Mouse (Mus musculus) lung, embryonic 16.5 days (tissue): ENCODE measurements around the gene Ppm1l. TPM values are rescaled to one million over a fixed set of nuclear protein-coding genes. Genes with fewer than 3 reads are reported as not detected.

Experiments
- ATAC-seq: fragments of 200-750 bp; cut with Nextera tagmentation; 2 replicates; pipeline ENCODE4 v1.8.0; 2017; ENCODE audit warnings: low read depth, mild to moderate bottlenecking, moderate library complexity
- H3K27ac ChIP-seq: fragments of 300-500 bp; sonication (generic); 2 replicates; pipeline ENCODE4 v1.5.1; 2014; ENCODE audit warnings: mild to moderate bottlenecking, control low read depth, low read length
- H3K27me3 ChIP-seq: fragments of 300-500 bp; sonication (generic); 2 replicates; pipeline ENCODE4 v1.6.1; 2014; ENCODE audit warnings: low read depth, low read length, mixed read lengths; ENCODE audit not compliant: control insufficient read depth, insufficient read depth
- H3K36me3 ChIP-seq: fragments of 300-500 bp; sonication (generic); 2 replicates; pipeline ENCODE4 v1.6.1; 2014; ENCODE audit warnings: low read length; ENCODE audit not compliant: control insufficient read depth, insufficient read depth
- H3K4me1 ChIP-seq: fragments of 300-500 bp; sonication (generic); replicated peaks from 2 replicates; pipeline ENCODE4 v1.6.1; 2014; ENCODE audit warnings: low read length, mixed read lengths; ENCODE audit not compliant: control insufficient read depth, insufficient read depth
- H3K4me2 ChIP-seq: fragments of 300-500 bp; sonication (generic); 2 replicates; pipeline ENCODE4 v1.6.1; 2014; ENCODE audit warnings: low read depth, low read length, control low read depth
- H3K4me3 ChIP-seq: fragments of 300-500 bp; sonication (generic); 2 replicates; pipeline ENCODE4 v1.5.1; 2014; ENCODE audit warnings: mild to moderate bottlenecking, low read length, control low read depth
- H3K9ac ChIP-seq: fragments of 300-500 bp; sonication (generic); 2 replicates; pipeline ENCODE4 v1.6.1; 2014; ENCODE audit warnings: low read length, control low read depth
- H3K9me3 ChIP-seq: fragments of 300-500 bp; sonication (generic); 2 replicates; pipeline ENCODE4 v1.6.1; 2016; ENCODE audit warnings: low read length; ENCODE audit not compliant: control insufficient read depth
- WGBS: fragments of 180-500 bp; shearing (Covaris S2); extraction: QIAGEN DNeasy Blood & Tissue Kit; methylation state at CpG from one replicate; pipeline ENCODE4 v1.1.7; 2014; 5-methylcytosine and 5-hydroxymethylcytosine counted together
- polyA plus RNA-seq: library from polyadenylated mRNA; unstranded; fragments of >200 nt; fragmentation: Nextera tagmentation; extraction: Ambion mirVana; gene quantifications from 2 replicates; pipeline ENCODE4 v1.2.1, GENCODE M21; 2015

The Ppm1l gene
- polyA plus RNA-seq, 1 experiment from 2014 or later: 6.0 TPM

GRCm38 (mm10) chr3:69522270-69522669, 205.6 kb downstream of the Ppm1l start:
- H3K27ac ChIP-seq: no peak overlapping the region
- H3K27me3 ChIP-seq: no peaks in the 10 kb centered on the region
- no peaks in the 10 kb centered on the region for H3K9me3 ChIP-seq
- ATAC-seq: no peak
- H3K36me3 ChIP-seq: no peaks in the 10 kb centered on the region
- H3K4me1 ChIP-seq: peaks cover 8% of the 10 kb centered on the region; the same call in 1 of the 2 replicates
- no peak overlapping the region for H3K4me2 ChIP-seq
- H3K9ac ChIP-seq: no peak overlapping the region
- 90% methylated on average over 3 of the region's 3 CpGs for WGBS
- no peak overlapping the region for H3K4me3 ChIP-seq

DNA sequence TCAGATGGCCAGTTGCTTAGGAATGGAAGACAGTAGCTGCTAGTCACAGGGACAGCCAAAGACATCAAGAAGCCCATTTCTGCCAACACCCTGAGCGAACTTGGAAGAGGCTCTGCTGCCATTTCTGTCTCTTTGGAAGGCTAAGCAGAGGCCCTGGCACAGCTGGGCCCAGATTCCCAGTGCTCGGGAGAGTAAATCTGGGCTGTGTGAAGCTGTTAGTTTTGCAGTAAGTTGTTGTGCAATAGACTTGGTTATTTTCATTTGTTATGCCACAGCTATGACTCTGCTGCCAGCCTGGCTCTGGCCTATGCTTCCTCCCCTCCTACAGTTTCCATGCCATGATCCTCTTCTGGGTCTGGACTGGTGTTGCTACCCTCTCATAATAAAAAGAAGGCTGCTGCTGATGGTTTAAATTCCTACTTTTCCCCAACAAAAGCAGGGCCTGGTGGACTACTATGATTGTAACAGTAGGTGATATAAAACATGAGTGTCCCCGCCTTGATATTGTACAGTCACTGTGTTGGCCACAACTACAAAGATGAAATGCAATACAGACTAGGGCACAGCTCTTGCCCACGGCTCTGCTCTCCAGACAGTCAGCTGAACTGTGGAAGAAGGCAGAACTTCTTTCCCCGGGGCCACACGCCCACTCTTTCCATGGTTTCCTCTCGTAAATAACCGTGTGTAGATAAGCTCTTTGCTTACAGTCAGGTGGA, 207.9 kb downstream of the Ppm1l start:
- Histone ChIP-seq H3K27me3 (no peaks in the 10 kb centered on the region), H3K27ac (no peak overlapping the region), H3K36me3 (no peaks in the 10 kb centered on the region), H3K9me3 (no peaks in the 10 kb centered on the region), H3K9ac (no peak overlapping the region), H3K4me1 (peaks cover 8% of the 10 kb centered on the region; the same call in 1 of the 2 replicates), H3K4me2 (no peak overlapping the region), H3K4me3 (no peak overlapping the region)
- ATAC-seq: peak; percentile 24; the same call in 1 of the 2 replicates
- WGBS: 58% methylated on average over 8 of the region's 8 CpGs

DNA sequence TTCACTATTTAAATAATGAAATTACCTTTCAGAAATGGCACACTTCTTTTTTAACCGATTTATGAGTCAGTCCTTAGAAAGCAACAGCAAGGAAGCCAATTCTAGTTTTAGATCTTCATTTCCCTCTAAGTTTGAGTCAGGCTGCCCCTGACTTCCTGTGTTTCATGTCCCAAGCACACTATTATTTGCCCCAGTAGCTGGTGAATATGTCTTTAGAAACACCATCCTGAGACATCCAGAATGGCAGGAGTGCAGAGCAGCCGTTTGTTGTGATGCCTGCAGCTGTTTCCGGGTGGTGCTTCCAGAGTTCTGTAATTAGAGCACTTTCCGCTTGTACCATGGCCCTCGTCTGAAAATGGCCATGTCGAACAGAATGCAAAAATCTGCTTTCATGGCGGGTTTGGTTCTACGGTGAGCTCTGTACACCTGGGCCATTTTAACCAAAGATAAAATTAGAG, 208.4 kb downstream of the Ppm1l start:
- Histone ChIP-seq H3K4me2 (no peak overlapping the region), H3K4me3 (no peak overlapping the region), H3K27me3 (no peaks in the 10 kb centered on the region), H3K9me3 (no peaks in the 10 kb centered on the region), H3K27ac (no peak overlapping the region), H3K9ac (no peak overlapping the region), H3K36me3 (no peaks in the 10 kb centered on the region), H3K4me1 (peaks cover 8% of the 10 kb centered on the region; the same call in 1 of the 2 replicates)
- no peak for ATAC-seq
- 62% methylated on average over 8 of the region's 8 CpGs for WGBS

- no peaks in the 10 kb centered on the region for H3K9me3 ChIP-seq
- H3K27me3 ChIP-seq: no peaks in the 10 kb centered on the region
- no peak overlapping the region for H3K9ac ChIP-seq
- peaks cover 8% of the 10 kb centered on the region; the same call in 1 of the 2 replicates for H3K4me1 ChIP-seq
- no peak overlapping the region for H3K4me3 ChIP-seq
- H3K36me3 ChIP-seq: no peaks in the 10 kb centered on the region
- H3K4me2 ChIP-seq: no peak overlapping the region
- H3K27ac ChIP-seq: no peak overlapping the region
- ATAC-seq: peak; percentile 96
- 67% methylated on average over 1 of the region's 1 CpGs for WGBS
These were observed 210.7 kb downstream of the Ppm1l start for GRCm38 (mm10) chr3:69527384-69527783.

DNA sequence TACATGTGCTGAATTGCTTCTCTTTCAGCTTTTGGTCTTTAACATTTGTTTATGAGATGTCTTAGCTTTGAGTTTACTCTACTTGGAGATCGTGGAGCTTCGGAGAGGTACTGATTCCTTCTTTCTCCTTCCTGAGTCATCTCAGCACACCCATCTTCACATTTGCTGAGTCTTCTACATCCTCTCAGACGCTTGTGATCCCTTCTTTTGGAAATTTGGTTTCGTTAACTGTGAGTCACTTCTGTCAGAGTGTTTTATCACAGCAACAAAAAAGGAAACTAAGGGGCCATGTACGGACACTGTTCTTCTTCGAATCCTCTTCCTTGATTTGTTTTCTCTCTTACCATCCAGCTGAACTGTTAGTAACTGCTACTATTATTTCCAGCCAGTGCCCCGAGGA, 212.9 kb downstream of the Ppm1l start:
- 68% methylated on average over 7 of the region's 7 CpGs for WGBS
- no peak for ATAC-seq

DNA sequence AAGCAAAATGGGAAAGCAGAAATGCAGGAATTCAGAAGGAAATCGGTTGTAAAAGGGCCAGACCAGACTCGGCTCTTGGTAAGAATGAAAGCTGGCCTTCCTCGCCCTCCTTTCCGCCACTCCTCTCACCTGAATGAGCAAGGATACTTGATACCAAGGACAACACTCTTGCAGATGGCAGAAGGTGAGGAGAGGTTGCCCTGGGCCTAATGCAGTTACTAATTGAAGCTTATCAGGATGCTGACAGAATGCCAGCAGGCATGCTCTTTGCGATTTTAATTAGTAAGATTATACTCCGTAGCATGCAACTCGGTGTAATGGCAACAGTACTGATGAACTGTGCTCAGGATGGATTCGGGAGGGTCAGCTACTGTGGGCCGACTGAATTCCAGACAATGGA, 214.8 kb downstream of the Ppm1l start:
- no peak overlapping the region for H3K27ac ChIP-seq

More for the DNA sequence above, 212.9 kb downstream of the Ppm1l start:
- H3K27ac ChIP-seq: no peak overlapping the region
- H3K36me3 ChIP-seq: no peaks in the 10 kb centered on the region
- no peak overlapping the region for H3K4me2 ChIP-seq
- no peak overlapping the region for H3K4me3 ChIP-seq
- H3K4me1 ChIP-seq: peaks cover 5% of the 10 kb centered on the region; the same call in 1 of the 2 replicates
- no peaks in the 10 kb centered on the region for H3K27me3 ChIP-seq
- no peaks in the 10 kb centered on the region for H3K9me3 ChIP-seq
- no peak overlapping the region for H3K9ac ChIP-seq

DNA sequence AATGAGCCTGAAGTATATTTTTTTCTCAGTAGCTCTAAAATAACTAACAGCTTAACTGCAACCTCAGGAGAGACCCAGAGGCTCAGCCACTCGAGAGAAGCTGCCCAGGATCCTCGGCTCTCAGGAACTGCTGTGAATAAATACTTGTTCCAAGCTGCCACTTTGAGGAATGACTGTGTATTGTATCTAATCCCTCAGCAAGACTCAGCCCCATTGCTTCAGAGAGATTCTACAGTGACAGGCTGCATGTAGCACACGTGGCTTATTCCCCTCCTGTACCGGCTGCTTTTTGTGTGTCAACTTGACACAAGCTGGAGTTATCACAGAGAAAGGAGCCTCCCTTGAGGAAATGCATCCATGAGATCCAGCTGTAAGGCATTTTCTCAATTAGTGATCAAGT, 216.0 kb downstream of the Ppm1l start:
- no peaks in the 10 kb centered on the region for H3K27me3 ChIP-seq
- H3K27ac ChIP-seq: no peak overlapping the region
- no peak for ATAC-seq
- H3K9ac ChIP-seq: no peak overlapping the region
- H3K4me2 ChIP-seq: no peak overlapping the region
- no peak overlapping the region for H3K4me3 ChIP-seq
- 29% methylated on average over 4 of the region's 4 CpGs for WGBS
- H3K4me1 ChIP-seq: peaks cover 10% of the 10 kb centered on the region
- no peaks in the 10 kb centered on the region for H3K36me3 ChIP-seq
- no peaks in the 10 kb centered on the region for H3K9me3 ChIP-seq

More for the DNA sequence above, 214.8 kb downstream of the Ppm1l start:
- WGBS: 80% methylated on average over 9 of the region's 9 CpGs
- H3K27me3 ChIP-seq: no peaks in the 10 kb centered on the region
- ATAC-seq: no peak
- H3K4me2 ChIP-seq: no peak overlapping the region
- H3K9ac ChIP-seq: no peak overlapping the region
- no peak overlapping the region for H3K4me3 ChIP-seq
- H3K36me3 ChIP-seq: no peaks in the 10 kb centered on the region
- no peaks in the 10 kb centered on the region for H3K9me3 ChIP-seq
- peaks cover 4% of the 10 kb centered on the region for H3K4me1 ChIP-seq

GRCm38 (mm10) chr3:69535486-69535885, 218.8 kb downstream of the Ppm1l start:
- WGBS: 90% methylated on average over 10 of the region's 10 CpGs
- no peak for ATAC-seq

DNA sequence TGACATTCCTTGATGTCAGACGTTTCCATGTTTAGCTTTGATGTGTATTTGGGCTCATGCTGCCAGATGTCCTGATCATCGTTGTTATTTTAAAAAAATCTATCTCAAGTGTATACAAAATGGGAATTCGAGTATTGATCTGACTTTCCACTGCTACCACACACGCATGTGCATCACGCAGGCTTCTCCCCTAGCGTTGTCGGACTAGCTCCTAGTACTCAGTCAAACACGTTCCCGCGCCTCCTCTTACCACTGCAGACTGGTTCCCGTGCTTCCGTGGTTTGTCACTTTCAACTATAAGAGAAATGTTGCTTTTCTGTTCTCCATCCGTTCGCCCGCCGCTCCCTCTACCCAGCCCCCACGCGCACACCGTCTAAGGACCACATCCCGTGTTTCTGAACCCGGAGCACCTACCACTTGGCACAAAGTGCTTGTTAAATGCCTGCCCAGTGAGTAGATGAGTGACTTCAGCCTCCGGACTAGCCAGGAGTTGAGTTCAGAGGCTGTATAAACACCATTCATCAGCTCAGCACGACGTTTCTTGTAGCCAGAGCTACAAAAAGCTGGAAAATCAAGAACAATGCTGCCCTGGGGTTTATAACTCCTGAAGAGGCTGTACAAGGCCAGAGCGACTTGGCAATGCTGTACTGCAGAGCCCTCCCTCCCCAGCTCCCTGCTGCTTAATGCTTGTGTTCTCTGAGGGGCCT, 219.4 kb downstream of the Ppm1l start:
- H3K4me1 ChIP-seq: peaks cover 10% of the 10 kb centered on the region
- 38% methylated on average over 25 of the region's 25 CpGs for WGBS
- H3K27ac ChIP-seq: peak overlapping the region; percentile 43
- no peaks in the 10 kb centered on the region for H3K27me3 ChIP-seq
- no peaks in the 10 kb centered on the region for H3K36me3 ChIP-seq
- ATAC-seq: peak; percentile 77
- H3K9me3 ChIP-seq: no peaks in the 10 kb centered on the region
- no peak overlapping the region for H3K4me2 ChIP-seq
- no peak overlapping the region for H3K4me3 ChIP-seq
- H3K9ac ChIP-seq: no peak overlapping the region

More at GRCm38 (mm10) chr3:69535486-69535885, 218.8 kb downstream of the Ppm1l start:
- Histone ChIP-seq H3K27me3 (no peaks in the 10 kb centered on the region), H3K36me3 (no peaks in the 10 kb centered on the region), H3K4me1 (peaks cover 10% of the 10 kb centered on the region), H3K4me3 (no peak overlapping the region), H3K27ac (no peak overlapping the region; the same call in 1 of the 2 replicates), H3K9me3 (no peaks in the 10 kb centered on the region), H3K9ac (no peak overlapping the region), H3K4me2 (no peak overlapping the region)
